Mouse (Mus musculus): ENCODE measurements around the gene Slc25a16. TPM values are rescaled to one million over a fixed set of nuclear protein-coding genes. Genes with fewer than 3 reads are reported as not detected.

The Slc25a16 gene
- 10 to 100 TPM; 41.5 to 45.3 TPM for total RNA-seq (2021)
- long read RNA-seq, experiment 1, transcript Slc25a16-201 (9 exons, 3,145 nt), result major isoform, 18 of 32 reads
- long read RNA-seq, experiment 1, partial matches to known transcripts, result 12 of 32 reads
- long read RNA-seq, experiment 1, other reads (novel, unspliced or antisense), result 2 of 32 reads
- long read RNA-seq, experiment 2, transcript Slc25a16-201 (9 exons, 3,145 nt), result major isoform, 28 of 31 reads
- long read RNA-seq, experiment 2, partial matches to known transcripts, result 1 of 31 reads
- long read RNA-seq, experiment 2, other reads (novel, unspliced or antisense), result 2 of 31 reads

- peak; percentile 95 for DNase-seq
Observed at GRCm38 (mm10) chr10:62919925-62920765, at the start of gene Slc25a16. Gene Slc25a16 (plus strand): TSS chr10:62920633.

GRCm38 (mm10) chr10:62874828-62875227 is 45.6 kb upstream of the Slc25a16 start:
- no peak for DNase-seq

GRCm38 (mm10) chr10:62875565-62875964 is 44.9 kb upstream of the Slc25a16 start:
- no peak for DNase-seq

- DNase-seq, result no peak
Observed at GRCm38 (mm10) chr10:62878056-62878455, 42.4 kb upstream of the Slc25a16 start.

- DNase-seq, result peak; percentile 29
Observed at GRCm38 (mm10) chr10:62881211-62881610, 39.2 kb upstream of the Slc25a16 start.

- DNase-seq, result no peak
Observed at GRCm38 (mm10) chr10:62883933-62884372, 36.5 kb upstream of the Slc25a16 start.

GRCm38 (mm10) chr10:62884517-62884916 is 35.9 kb upstream of the Slc25a16 start:
- no peak for DNase-seq

- no peak for DNase-seq
Observed at GRCm38 (mm10) chr10:62885460-62885859, 35.0 kb upstream of the Slc25a16 start.

GRCm38 (mm10) chr10:62885969-62886798 is 34.2 kb upstream of the Slc25a16 start:
- peak; percentile 26 for DNase-seq

- DNase-seq, result peak; percentile 78
Observed at GRCm38 (mm10) chr10:62886799-62887591, 33.4 kb upstream of the Slc25a16 start.

- DNase-seq, result no peak
Observed at GRCm38 (mm10) chr10:62891025-62891424, 29.4 kb upstream of the Slc25a16 start.

GRCm38 (mm10) chr10:62892549-62893232 is 27.7 kb upstream of the Slc25a16 start:
- DNase-seq, result no peak

- DNase-seq, result no peak
Observed at GRCm38 (mm10) chr10:62893356-62893884, 27.0 kb upstream of the Slc25a16 start.

- DNase-seq, result no peak
Observed at GRCm38 (mm10) chr10:62894447-62894846, 26.0 kb upstream of the Slc25a16 start.

GRCm38 (mm10) chr10:62895386-62895785 is 25.0 kb upstream of the Slc25a16 start:
- DNase-seq, result no peak

GRCm38 (mm10) chr10:62896035-62896434 is 24.4 kb upstream of the Slc25a16 start:
- DNase-seq, result no peak

GRCm38 (mm10) chr10:62896774-62897173 is 23.7 kb upstream of the Slc25a16 start:
- no peak for DNase-seq

- no peak for DNase-seq
Observed at GRCm38 (mm10) chr10:62897437-62897836, 23.0 kb upstream of the Slc25a16 start.

GRCm38 (mm10) chr10:62898061-62898460 is 22.4 kb upstream of the Slc25a16 start:
- no peak for DNase-seq

GRCm38 (mm10) chr10:62900144-62900543 is 20.3 kb upstream of the Slc25a16 start:
- no peak for DNase-seq

GRCm38 (mm10) chr10:62901826-62902225 is 18.6 kb upstream of the Slc25a16 start:
- no peak for DNase-seq
